Mouse (Mus musculus) mouse trophoblast stem cell (cell line): ENCODE results near the gene Kif17.

Experiments
- in situ Hi-C, 2 experiments: fragments of 300-500 bp; cut with MseI, MboI; formaldehyde crosslinking; loops; 2 replicates in 1 of 2; 3 replicates in 1 of 2; pipeline ENCODE4 v1.15.1; 2025

The Kif17 gene

GRCm38 (mm10) chr4:138313021-138313420 lies 62.8 kb downstream of the Kif17 start:
- in situ Hi-C loops, result no loop called here

DNA sequence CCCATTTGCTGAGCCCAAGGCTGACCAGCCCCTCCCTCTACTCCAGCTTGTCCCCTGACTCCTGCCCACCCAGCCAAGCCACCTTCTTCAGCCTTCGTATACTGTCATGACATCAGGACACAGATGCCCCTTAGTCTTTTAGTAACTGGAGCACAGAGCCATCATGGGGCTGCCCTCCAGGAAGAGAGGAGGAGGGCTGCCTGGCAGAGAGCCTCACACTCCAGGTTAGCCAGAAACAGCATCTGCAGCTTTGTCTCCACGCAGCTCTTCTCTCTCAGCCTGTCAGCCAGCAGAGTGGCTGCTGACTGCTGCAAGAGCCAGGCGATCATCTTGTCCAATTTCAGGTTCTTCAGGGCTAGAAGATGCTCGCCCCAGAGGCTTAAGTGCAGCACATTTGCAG lies 63.6 kb downstream of the Kif17 start:
- in situ Hi-C loops, result no loop called here

GRCm38 (mm10) chr4:138315781-138316180 lies 65.5 kb downstream of the Kif17 start:
- in situ Hi-C loops, result no loop called here

DNA sequence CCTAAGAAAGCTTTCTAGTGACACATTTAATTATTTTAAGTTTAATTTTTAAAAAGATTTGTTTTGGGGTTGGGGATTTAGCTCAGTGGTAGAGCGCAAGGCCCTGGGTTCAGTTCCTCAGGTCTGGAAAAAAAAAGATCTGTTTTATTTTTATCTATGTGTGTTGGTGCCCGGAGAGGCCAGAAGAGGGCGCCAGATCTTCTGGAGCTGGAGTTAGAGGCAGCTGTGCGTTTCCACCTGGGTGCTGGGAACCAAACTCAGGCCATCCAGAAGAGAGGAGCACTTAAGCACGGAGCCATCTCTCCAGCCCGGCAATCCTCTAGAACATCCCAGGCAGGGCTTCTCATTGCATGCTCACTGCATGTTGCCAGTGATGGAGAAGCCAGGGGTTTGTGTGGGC lies 66.1 kb downstream of the Kif17 start:
- in situ Hi-C loops, result no loop called here

DNA sequence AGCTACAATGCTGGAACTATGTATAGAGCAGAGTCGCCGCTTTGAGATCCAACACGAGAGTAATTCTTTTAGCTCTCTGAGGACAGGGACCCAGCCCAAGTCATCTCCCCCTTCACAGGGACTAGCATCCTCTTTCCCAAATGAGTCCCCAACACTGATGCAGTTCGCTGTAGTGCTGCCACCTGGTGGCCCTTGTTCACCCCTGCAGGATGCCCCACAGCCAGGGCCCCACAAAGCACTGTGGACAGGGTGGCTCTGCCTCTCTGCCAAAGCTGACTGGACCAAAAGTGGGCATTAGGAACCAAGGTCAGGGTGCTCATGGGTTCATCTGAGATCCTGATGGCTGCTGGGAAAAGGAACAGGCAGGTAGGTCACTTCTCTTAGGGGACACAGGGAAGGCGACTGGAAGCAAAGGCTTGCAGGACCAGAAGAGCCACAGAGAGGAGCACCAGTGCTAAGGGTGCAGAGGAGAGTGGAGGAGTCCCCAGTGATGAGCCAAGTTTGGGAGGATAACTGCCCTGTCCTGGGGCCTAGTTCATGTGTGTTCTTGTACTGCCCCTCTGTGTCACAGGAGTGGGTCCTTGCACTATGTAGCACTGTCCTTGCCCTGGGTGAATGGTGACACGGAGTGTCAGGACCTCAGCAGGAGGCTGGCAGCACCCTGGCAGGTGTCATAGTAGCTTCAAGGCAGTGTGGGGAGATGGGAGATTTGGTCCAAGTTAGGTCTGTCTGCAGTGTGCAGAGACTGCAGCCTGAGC lies 68.5 kb downstream of the Kif17 start:
- in situ Hi-C loops, result no loop called here

GRCm38 (mm10) chr4:138319508-138319907 lies 69.3 kb downstream of the Kif17 start:
- in situ Hi-C loops, result no loop called here

DNA sequence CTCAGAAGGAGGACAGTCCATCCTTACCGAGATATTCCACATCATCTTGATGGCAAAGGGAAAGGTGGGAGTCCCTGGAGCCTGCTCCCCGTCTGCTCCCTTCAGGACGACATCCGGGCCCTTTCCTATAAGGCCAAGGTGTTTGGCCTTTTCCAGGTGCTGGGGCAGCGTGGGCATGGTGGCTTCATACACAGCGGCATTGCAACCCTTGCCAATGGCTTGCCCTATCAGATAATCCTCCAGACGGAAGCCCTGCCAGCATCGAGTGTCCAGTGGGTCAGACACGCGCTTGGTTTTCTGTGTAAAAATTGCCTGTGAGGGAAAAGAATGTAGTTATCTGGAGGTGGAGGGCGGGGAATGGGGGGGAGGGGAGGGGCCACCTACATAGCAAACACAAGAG lies 70.5 kb downstream of the Kif17 start:
- in situ Hi-C loops, result loop anchor here (5.0 kb wide), 1 partner anchor 102 kb away; no protein-coding TSS in a partner anchor

- in situ Hi-C loops, result loop anchor here (5.0 kb wide), 1 partner anchor 101 kb away; no protein-coding TSS in a partner anchor
These were observed 71.3 kb downstream of the Kif17 start for GRCm38 (mm10) chr4:138321488-138321887.

GRCm38 (mm10) chr4:138322692-138323091 lies 72.5 kb downstream of the Kif17 start:
- in situ Hi-C loops, result loop anchor here (5.0 kb wide), 1 partner anchor 100 kb away; no protein-coding TSS in a partner anchor

DNA sequence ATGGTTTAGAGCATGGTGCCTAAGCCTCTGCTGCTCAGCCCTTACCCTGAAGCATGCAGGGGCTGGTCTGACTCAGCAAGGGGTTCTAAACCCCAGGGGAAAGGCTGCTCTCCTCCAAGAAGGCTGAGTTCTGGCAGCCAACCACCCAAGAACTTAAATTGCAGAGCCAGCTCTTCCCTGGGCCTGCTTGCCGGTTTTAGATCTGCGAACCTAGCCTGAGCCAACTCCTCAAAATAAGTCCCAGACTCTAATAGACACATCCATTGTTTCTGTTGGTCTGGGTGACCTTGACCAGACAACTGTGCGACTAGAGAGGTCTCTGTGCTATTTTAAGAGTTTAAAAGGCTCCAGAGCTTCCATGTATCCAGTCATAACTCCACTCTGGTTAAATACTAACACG lies 73.5 kb downstream of the Kif17 start:
- in situ Hi-C loops, result loop anchor here (5.0 kb wide), 1 partner anchor 99 kb away; no protein-coding TSS in a partner anchor

- in situ Hi-C loops, result loop anchor here (5.0 kb wide), 1 partner anchor 98 kb away; no protein-coding TSS in a partner anchor
These were observed 74.2 kb downstream of the Kif17 start for GRCm38 (mm10) chr4:138324451-138324850.

GRCm38 (mm10) chr4:138325466-138326076 lies 75.3 kb downstream of the Kif17 start:
- in situ Hi-C loops, result loop anchor here (5.0 kb wide), 1 partner anchor 52 kb away; no protein-coding TSS in a partner anchor

GRCm38 (mm10) chr4:138326077-138326695 lies 76.0 kb downstream of the Kif17 start, which contains the start of gene Pink1:
Pink1 (minus strand) TSS chr4:138326307.
- in situ Hi-C loops, result loop anchor here (5.0 kb wide), 1 partner anchor 51 kb away; no protein-coding TSS in a partner anchor

DNA sequence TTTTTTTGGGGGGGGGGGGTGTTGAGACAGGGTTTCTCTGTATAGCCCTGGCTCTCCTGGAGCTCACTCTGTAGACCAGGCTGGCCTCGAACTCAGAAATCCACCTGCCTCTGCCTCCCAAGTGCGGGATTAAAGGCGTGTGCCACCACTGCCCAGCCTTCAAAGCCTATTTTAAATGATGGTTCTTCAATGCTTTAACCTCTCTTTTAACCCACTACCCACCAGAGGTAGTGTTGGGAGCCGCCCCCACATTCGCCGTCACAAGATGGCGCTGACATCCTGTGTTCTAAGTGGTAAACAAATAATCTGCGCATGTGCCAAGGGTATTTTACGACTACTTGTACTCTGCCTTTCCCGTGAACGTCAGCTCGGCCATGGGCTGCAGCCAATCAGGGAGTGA lies 76.9 kb downstream of the Kif17 start:
- in situ Hi-C loops, result loop anchor here (5.0 kb wide), 1 partner anchor 50 kb away; no protein-coding TSS in a partner anchor

GRCm38 (mm10) chr4:138327891-138328470 lies 77.7 kb downstream of the Kif17 start:
- in situ Hi-C loops, result loop anchor here (5.0 kb wide), 1 partner anchor 49 kb away; no protein-coding TSS in a partner anchor

DNA sequence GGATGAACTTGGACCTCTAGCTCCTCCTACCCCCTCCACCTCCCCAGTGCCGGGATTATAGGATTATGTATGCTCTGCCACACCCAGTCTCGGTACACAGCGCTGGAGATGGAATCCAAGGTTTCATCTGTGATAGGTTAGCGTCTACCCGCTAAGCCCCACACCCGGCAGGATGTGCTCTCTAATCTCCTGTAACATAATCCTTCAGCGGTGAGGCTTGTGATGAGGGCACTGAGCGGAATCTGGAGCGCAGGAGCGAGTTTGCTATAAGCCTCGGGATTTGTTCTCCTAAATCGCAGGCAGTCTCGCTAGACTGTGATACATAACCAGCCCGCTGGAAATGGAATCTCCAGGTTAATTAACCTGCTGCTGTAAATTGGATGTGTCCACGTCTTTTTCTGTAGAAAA lies 80.0 kb downstream of the Kif17 start:
- in situ Hi-C loops, result no loop called here

GRCm38 (mm10) chr4:138331647-138332046 lies 81.4 kb downstream of the Kif17 start:
- in situ Hi-C loops, result no loop called here

GRCm38 (mm10) chr4:138333135-138333534 lies 82.9 kb downstream of the Kif17 start:
- in situ Hi-C loops, result no loop called here

GRCm38 (mm10) chr4:138335036-138335435 lies 84.8 kb downstream of the Kif17 start:
- in situ Hi-C loops, result no loop called here

- in situ Hi-C loops, result no loop called here
These were observed 85.4 kb downstream of the Kif17 start for GRCm38 (mm10) chr4:138335648-138336047.

GRCm38 (mm10) chr4:138336876-138337275 lies 86.6 kb downstream of the Kif17 start:
- in situ Hi-C loops, result no loop called here

- in situ Hi-C loops, result no loop called here
These were observed 87.1 kb downstream of the Kif17 start for GRCm38 (mm10) chr4:138337341-138337740.
